Mouse (Mus musculus): ENCODE measurements around the gene Aox4. TPM values are rescaled to one million over a fixed set of nuclear protein-coding genes. Genes with fewer than 3 reads are reported as not detected.

Gene Aox4
- total RNA-seq, 4 experiments from 2014 or later = not detected

GRCm38 (mm10) chr1:58303009-58303408 lies 92.8 kb downstream of the Aox4 start:
- no peak for DNase-seq

GRCm38 (mm10) chr1:58303726-58304125 lies 93.5 kb downstream of the Aox4 start:
- DNase-seq = no peak

- peak; percentile 50 for DNase-seq
These were observed 94.1 kb downstream of the Aox4 start for GRCm38 (mm10) chr1:58304296-58304695.

DNA sequence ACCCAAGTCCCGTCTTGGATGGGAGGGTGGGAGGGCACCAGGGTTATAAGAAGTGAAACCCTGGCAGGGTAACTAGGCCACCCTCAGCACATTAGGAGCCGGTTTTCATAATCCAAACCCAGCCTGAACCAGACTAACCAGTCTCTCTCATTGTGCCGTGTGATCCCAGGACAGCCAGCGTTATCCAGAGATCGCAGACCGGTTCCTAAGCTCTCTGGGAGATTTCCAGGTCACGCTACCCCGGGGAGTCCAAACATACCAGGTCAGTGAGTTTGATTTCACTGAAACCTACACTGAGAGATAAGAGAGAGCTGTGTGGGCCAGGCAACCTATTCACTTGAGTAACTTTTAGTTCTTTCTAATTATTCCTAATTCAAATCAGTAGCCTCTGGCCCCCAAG lies 97.0 kb downstream of the Aox4 start:
- no peak for DNase-seq

- DNase-seq = no peak
These were observed 98.4 kb downstream of the Aox4 start for GRCm38 (mm10) chr1:58308594-58308993.

GRCm38 (mm10) chr1:58309853-58310252 lies 99.7 kb downstream of the Aox4 start:
- peak; percentile 56 for DNase-seq

DNA sequence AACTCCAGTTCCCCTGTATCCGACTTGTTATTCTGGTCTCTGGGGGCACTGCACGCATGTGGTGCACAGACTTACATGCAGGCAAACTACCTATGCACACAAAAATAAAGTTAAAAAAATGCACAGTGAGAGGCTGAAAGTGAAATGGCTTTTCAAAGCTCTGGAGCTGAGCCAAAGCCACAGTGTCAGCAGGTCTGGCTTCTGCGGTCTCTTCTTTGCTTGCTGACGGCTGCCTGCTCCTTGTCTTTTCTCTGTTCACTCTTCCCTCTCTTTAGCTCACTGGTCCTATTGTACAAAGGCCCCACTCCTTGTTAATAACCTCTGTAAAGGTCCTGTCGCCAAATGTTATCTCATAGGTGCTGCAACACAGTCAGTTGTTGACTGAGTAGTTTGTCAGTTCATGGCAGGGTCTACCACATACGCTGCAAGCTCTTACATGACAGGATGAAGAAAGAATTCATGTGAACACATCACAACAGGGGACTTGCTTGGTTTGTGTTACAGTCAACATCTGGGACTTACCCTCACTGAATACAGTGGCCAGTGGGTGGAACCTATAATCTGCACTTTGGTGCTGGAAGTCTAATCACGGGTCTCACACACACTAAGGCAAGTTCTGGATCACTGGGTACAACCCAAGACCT lies 101.1 kb downstream of the Aox4 start:
- no peak for DNase-seq

GRCm38 (mm10) chr1:58313173-58313572 lies 103.0 kb downstream of the Aox4 start:
- no peak for DNase-seq

DNA sequence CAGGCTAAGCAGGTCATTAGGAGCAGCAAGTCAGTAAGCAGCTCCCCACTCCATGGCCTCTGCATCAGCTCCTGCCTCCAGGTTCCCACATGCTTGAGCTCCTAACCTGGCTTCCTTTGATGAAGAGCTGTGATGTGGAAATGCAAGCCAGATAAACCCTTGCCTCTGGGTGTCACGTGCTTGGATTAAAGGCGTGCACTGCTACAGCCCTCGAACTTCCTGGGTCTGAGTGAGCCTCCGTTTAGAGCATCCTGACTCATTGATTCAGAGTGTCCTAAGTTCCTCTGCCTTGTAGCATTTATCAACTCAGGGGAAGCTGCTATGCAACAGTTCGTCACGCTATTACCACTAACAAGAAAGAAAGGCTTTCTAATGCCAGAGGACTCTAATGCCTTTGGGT lies 105.3 kb downstream of the Aox4 start:
- no peak for DNase-seq

Other genes starting within 250 kb of the Aox4 start
- under 1 TPM; 0.35 to 0.81 (median 0.58) TPM for gene Sgo2a, start 214.4 kb upstream of the Aox4 start, total RNA-seq (2022)
- 10 to 100 TPM; 10.2 to 23.2 (median 16.7) TPM for gene Kctd18, start 191.4 kb upstream of the Aox4 start, total RNA-seq (2022)
- gene Aox1, start 180.5 kb upstream of the Aox4 start, total RNA-seq (2022) = 10 to 100 TPM; 30.9 to 62.1 (median 45.8) TPM
- 10 to 100 TPM in 1 of 4 experiments, 1 to 10 TPM in 3; 7.6 to 11.3 (median 8.5) TPM for gene Aox3, start 97.3 kb upstream of the Aox4 start, total RNA-seq (2022)
- under 1 TPM in 3 of 4 experiments, not detected in 1; 0.06 to 0.15 (median 0.07) TPM for gene Aox2, start 67.9 kb downstream of the Aox4 start, total RNA-seq (2022)
- 100 to 1,000 TPM; 104 to 116 (median 109) TPM for gene Bzw1, start 182.5 kb downstream of the Aox4 start, total RNA-seq (2022)
- 100 to 1,000 TPM in 3 of 4 experiments, 10 to 100 TPM in 1; 95.7 to 222 (median 184) TPM for gene Clk1, start 213.7 kb downstream of the Aox4 start, total RNA-seq (2022)
- gene Nif3l1, start 234.8 kb downstream of the Aox4 start, total RNA-seq (2022) = 10 to 100 TPM; 20.9 to 27.8 (median 26.4) TPM
- gene Ppil3, start 235.1 kb downstream of the Aox4 start, total RNA-seq (2022) = 10 to 100 TPM; 37.9 to 44.4 (median 41.1) TPM